Mouse (Mus musculus) heart, embryonic 12.5 days (tissue): Measurements from ENCODE around the gene Sry. TPM values are rescaled to one million over a fixed set of nuclear protein-coding genes. Genes with fewer than 3 reads are reported as not detected.

ENCODE experiments used
- ATAC-seq: fragments of 200-750 bp; cut with Nextera tagmentation; 2 replicates; pipeline ENCODE4 v1.8.0; 2017; ENCODE audit warnings: moderate TSS enrichment, moderate library complexity; ENCODE audit not compliant: insufficient number of reproducible peaks, low FRiP score
- H3K27ac ChIP-seq: fragments of 300-500 bp; sonication (generic); 2 replicates; pipeline ENCODE4 v1.5.1; 2016; ENCODE audit warnings: mild to moderate bottlenecking, moderate library complexity; ENCODE audit not compliant: poor library complexity, severe bottlenecking
- H3K27me3 ChIP-seq: fragments of 300-500 bp; sonication (generic); replicated peaks from 2 replicates; pipeline ENCODE4 v1.6.1; 2016; ENCODE audit warnings: mild to moderate bottlenecking, moderate library complexity
- H3K36me3 ChIP-seq: fragments of 300-500 bp; sonication (generic); 2 replicates; pipeline ENCODE4 v1.6.1; 2016; ENCODE audit warnings: mild to moderate bottlenecking, moderate library complexity
- H3K4me1 ChIP-seq: fragments of 300-500 bp; sonication (generic); replicated peaks from 2 replicates; pipeline ENCODE4 v1.6.1; 2016; ENCODE audit warnings: mild to moderate bottlenecking
- H3K4me2 ChIP-seq: fragments of 300-500 bp; sonication (generic); 2 replicates; pipeline ENCODE4 v1.6.1; 2016; ENCODE audit warnings: mild to moderate bottlenecking, moderate library complexity
- H3K4me3 ChIP-seq: fragments of 300-500 bp; sonication (generic); 2 replicates; pipeline ENCODE4 v1.5.1; 2016; ENCODE audit warnings: mild to moderate bottlenecking
- H3K9ac ChIP-seq: fragments of 300-500 bp; sonication (generic); 2 replicates; pipeline ENCODE4 v1.6.1; 2016; ENCODE audit warnings: mild to moderate bottlenecking, moderate library complexity
- H3K9me3 ChIP-seq: fragments of 300-500 bp; sonication (generic); replicated peaks from 2 replicates; pipeline ENCODE4 v1.6.1; 2016; ENCODE audit warnings: mild to moderate bottlenecking, moderate library complexity
- WGBS: fragments of 180-500 bp; shearing (Covaris S2); methylation state at CpG from one replicate; pipeline ENCODE4 v1.1.7; 2016; 5-methylcytosine and 5-hydroxymethylcytosine counted together
- polyA plus RNA-seq: library from polyadenylated mRNA; unstranded; fragments of >200 nt; fragmentation: Nextera tagmentation; extraction: Ambion mirVana; gene quantifications from 2 replicates; pipeline ENCODE4 v1.2.1, GENCODE M21; 2016

Sry gene
- polyA plus RNA-seq: not detected in 2 replicates

DNA sequence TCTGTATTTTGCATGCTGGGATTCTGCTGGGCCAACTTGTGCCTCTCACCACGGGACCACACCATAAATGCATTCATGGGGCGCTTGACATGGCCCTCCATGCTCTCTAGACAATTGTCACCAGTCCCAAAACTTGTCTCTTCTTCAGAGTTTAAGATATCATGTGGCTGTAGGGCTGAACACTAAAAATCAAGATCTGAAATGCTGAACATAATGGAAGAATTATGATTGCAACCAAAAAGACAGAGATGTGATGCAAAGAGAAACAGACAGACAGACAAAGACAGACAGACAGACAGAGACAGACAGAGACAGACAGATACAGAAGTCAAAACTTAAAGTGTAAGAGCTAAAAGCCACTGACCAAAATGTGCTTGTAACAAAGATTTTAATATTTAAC is at the start of gene Sry:
TSS of gene Sry (minus strand) at position 101 of the 400 bp plus-strand sequence.
- Histone ChIP-seq H3K9ac (no peak within 1 kb of the TSS), H3K9me3 (no peaks in the 10 kb centered on the region), H3K27ac (no peak within 1 kb of the TSS), H3K36me3 (no peaks in the 10 kb centered on the region), H3K4me1 (no peaks in the 10 kb centered on the region), H3K4me3 (no peak within 1 kb of the TSS), H3K4me2 (no peak within 1 kb of the TSS), H3K27me3 (no peaks in the 10 kb centered on the region)
- no peak for ATAC-seq
- 51% methylated on average over 2 of the region's 2 CpGs for WGBS

Other genes with a start within 250 kb of the Sry start
- not detected in 2 replicates for gene H2al2c, start 64.6 kb downstream of the Sry start, polyA plus RNA-seq
- not detected in 2 replicates for gene H2al2b, start 57.0 kb upstream of the Sry start, polyA plus RNA-seq
- gene Gm4064, start 132.5 kb upstream of the Sry start, polyA plus RNA-seq: not detected in 2 replicates
- gene Rbmy, start 167.0 kb upstream of the Sry start, polyA plus RNA-seq: not detected in 2 replicates
- gene Gm10256, start 167.0 kb upstream of the Sry start, polyA plus RNA-seq: not detected in 2 replicates
- 0.19 TPM in 1 of 2 replicates, not detected in the other for gene Gm10352, start 237.3 kb upstream of the Sry start, polyA plus RNA-seq